Mouse (Mus musculus): ENCODE measurements around the gene Jak2.

Jak2 gene

GRCm38 (mm10) chr19:29253728-29254127, 2.1 kb downstream of the Jak2 start:
- peak; percentile 90 for DNase-seq

GRCm38 (mm10) chr19:29254671-29255070, 3.0 kb downstream of the Jak2 start:
- no peak for DNase-seq

GRCm38 (mm10) chr19:29255327-29256027, 3.8 kb downstream of the Jak2 start:
- no peak for DNase-seq

- DNase-seq: no peak
These were observed 10.0 kb downstream of the Jak2 start for GRCm38 (mm10) chr19:29261638-29262037.

- DNase-seq: no peak
These were observed 11.9 kb downstream of the Jak2 start for GRCm38 (mm10) chr19:29263492-29263891.

GRCm38 (mm10) chr19:29265538-29265937, 13.9 kb downstream of the Jak2 start:
- DNase-seq: no peak

- DNase-seq: no peak
These were observed 15.6 kb downstream of the Jak2 start for GRCm38 (mm10) chr19:29267075-29267868.

- no peak for DNase-seq
These were observed 17.2 kb downstream of the Jak2 start for GRCm38 (mm10) chr19:29268788-29269321.

- no peak for DNase-seq
These were observed 18.6 kb downstream of the Jak2 start for GRCm38 (mm10) chr19:29270226-29270625.

- no peak for DNase-seq
These were observed 19.5 kb downstream of the Jak2 start for GRCm38 (mm10) chr19:29271147-29271578.

GRCm38 (mm10) chr19:29272011-29272809, 20.6 kb downstream of the Jak2 start:
- DNase-seq: no peak

GRCm38 (mm10) chr19:29276414-29276813, 24.8 kb downstream of the Jak2 start:
- no peak for DNase-seq

GRCm38 (mm10) chr19:29278944-29279587, 27.4 kb downstream of the Jak2 start:
- no peak for DNase-seq

GRCm38 (mm10) chr19:29285451-29285869, 33.8 kb downstream of the Jak2 start:
- peak; percentile 32 for DNase-seq

- DNase-seq: peak; percentile 56
These were observed 36.2 kb downstream of the Jak2 start for GRCm38 (mm10) chr19:29287863-29288262.

- no peak for DNase-seq
These were observed 39.9 kb downstream of the Jak2 start for GRCm38 (mm10) chr19:29291532-29291931.

- DNase-seq: no peak
These were observed 40.9 kb downstream of the Jak2 start for GRCm38 (mm10) chr19:29292546-29292945.

- DNase-seq: no peak
These were observed 43.1 kb downstream of the Jak2 start for GRCm38 (mm10) chr19:29294756-29295155.

- DNase-seq: no peak
These were observed 44.5 kb downstream of the Jak2 start for GRCm38 (mm10) chr19:29296166-29296565.

GRCm38 (mm10) chr19:29297366-29297765, 45.7 kb downstream of the Jak2 start:
- no peak for DNase-seq

GRCm38 (mm10) chr19:29300919-29301318, 49.3 kb downstream of the Jak2 start:
- no peak for DNase-seq

GRCm38 (mm10) chr19:29302119-29302518, 50.5 kb downstream of the Jak2 start:
- no peak for DNase-seq

- no peak for DNase-seq
These were observed 57.2 kb downstream of the Jak2 start for GRCm38 (mm10) chr19:29308832-29309231.
